Mouse (Mus musculus): ENCODE measurements around the gene Tmub1. TPM values are rescaled to one million over a fixed set of nuclear protein-coding genes. Genes with fewer than 3 reads are reported as not detected.

The Tmub1 gene
- polyA plus RNA-seq, 2 experiments, result 23.5 to 29.8 TPM

- no peak for DNase-seq (ENCODE audit: low spot score)
- ATAC-seq (ENCODE audit: low FRiP score, low read depth), result no peak
- Histone ChIP-seq H3K27ac (replicated peaks; ENCODE audit: low read depth, low read length) (no peak overlapping the region), H3K27me3 (ENCODE audit: control insufficient read depth, insufficient read depth, low read length) (no peaks in the 10 kb centered on the region), H3K4me2 (replicated peaks; ENCODE audit: low read depth, low read length, severe bottlenecking) (no peak overlapping the region), H3K4me1 (ENCODE audit: control insufficient read depth, insufficient read depth, low read length) (peaks cover 4% of the 10 kb centered on the region; the same call in 1 of the 2 replicates), H3K9me3 (ENCODE audit: control insufficient read depth, low read length) (no peaks in the 10 kb centered on the region), H3K4me3 (replicated peaks; ENCODE audit: low read length) (no peak overlapping the region), H3K9ac (ENCODE audit: low read depth, low read length, severe bottlenecking) (no peak overlapping the region), H3K36me3 (ENCODE audit: control insufficient read depth, insufficient read depth, low read length) (peaks cover 81% of the 10 kb centered on the region)
- 88% methylated on average over 5 of the region's 5 CpGs for WGBS
- TF ChIP-seq POLR2A (IDR thresholded peaks at IDR 0.05; ENCODE audit: borderline replicate concordance, extremely low read depth, insufficient read depth, insufficient read length), result no peak
Observed at GRCm38 (mm10) chr5:24486738-24487137, 39.1 kb upstream of the Tmub1 start.

DNA sequence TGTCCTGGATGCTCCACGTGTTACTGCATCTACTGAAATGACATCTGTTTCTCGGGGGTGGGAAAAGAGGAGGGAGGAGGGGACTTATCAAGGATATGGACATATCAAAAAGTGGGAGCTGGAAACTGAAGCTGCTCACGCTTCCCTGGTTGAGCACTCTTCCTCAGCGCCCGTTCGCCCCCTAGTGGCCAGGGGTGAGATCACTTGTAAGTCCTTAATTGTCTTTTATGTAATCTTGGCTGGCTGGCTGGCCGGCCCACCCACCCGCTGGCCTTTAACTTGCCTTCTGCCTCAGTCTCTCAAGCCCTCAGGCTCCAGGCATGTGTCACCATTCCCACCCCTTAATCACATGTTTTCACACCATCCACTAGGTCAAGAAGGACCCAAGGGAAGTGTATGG lies 38.4 kb upstream of the Tmub1 start:
- Histone ChIP-seq H3K27me3 (ENCODE audit: control insufficient read depth, insufficient read depth, low read length) (no peaks in the 10 kb centered on the region), H3K36me3 (ENCODE audit: control insufficient read depth, insufficient read depth, low read length) (peaks cover 80% of the 10 kb centered on the region), H3K4me3 (replicated peaks; ENCODE audit: low read length) (no peak overlapping the region), H3K4me1 (ENCODE audit: control insufficient read depth, insufficient read depth, low read length) (peaks cover 4% of the 10 kb centered on the region; the same call in 1 of the 2 replicates), H3K9ac (ENCODE audit: low read depth, low read length, severe bottlenecking) (no peak overlapping the region), H3K9me3 (ENCODE audit: control insufficient read depth, low read length) (no peaks in the 10 kb centered on the region), H3K27ac (replicated peaks; ENCODE audit: low read depth, low read length) (no peak overlapping the region), H3K4me2 (replicated peaks; ENCODE audit: low read depth, low read length, severe bottlenecking) (no peak overlapping the region)
- WGBS, result 3% methylated on average over 8 of the region's 8 CpGs
- no peak for TF ChIP-seq POLR2A (IDR thresholded peaks at IDR 0.05; ENCODE audit: borderline replicate concordance, extremely low read depth, insufficient read depth, insufficient read length)
- ATAC-seq (ENCODE audit: low FRiP score, low read depth) (no peak), DNase-seq (ENCODE audit: low spot score) (peak; percentile 78)

GRCm38 (mm10) chr5:24484963-24485362 lies 37.3 kb upstream of the Tmub1 start:
- peaks cover 80% of the 10 kb centered on the region for H3K36me3 ChIP-seq (ENCODE audit: control insufficient read depth, insufficient read depth, low read length)
- ATAC-seq (ENCODE audit: low FRiP score, low read depth) (no peak), DNase-seq (ENCODE audit: low spot score) (no peak)
- no peaks in the 10 kb centered on the region for H3K9me3 ChIP-seq (ENCODE audit: control insufficient read depth, low read length)
- H3K4me1 ChIP-seq (ENCODE audit: control insufficient read depth, insufficient read depth, low read length), result peaks cover 4% of the 10 kb centered on the region; the same call in 1 of the 2 replicates
- H3K9ac ChIP-seq (ENCODE audit: low read depth, low read length, severe bottlenecking), result peak overlapping the region; percentile 34; the same call in 1 of the 2 replicates
- 15% methylated on average over 22 of the region's 22 CpGs for WGBS
- TF ChIP-seq POLR2A (IDR thresholded peaks at IDR 0.05; ENCODE audit: borderline replicate concordance, extremely low read depth, insufficient read depth, insufficient read length), result no peak
- no peaks in the 10 kb centered on the region for H3K27me3 ChIP-seq (ENCODE audit: control insufficient read depth, insufficient read depth, low read length)
- peak overlapping the region; percentile 16 for H3K4me2 ChIP-seq (replicated peaks; ENCODE audit: low read depth, low read length, severe bottlenecking)
- no peak overlapping the region for H3K4me3 ChIP-seq (replicated peaks; ENCODE audit: low read length)
- no peak overlapping the region for H3K27ac ChIP-seq (replicated peaks; ENCODE audit: low read depth, low read length)

GRCm38 (mm10) chr5:24483326-24483725 lies 35.7 kb upstream of the Tmub1 start:
- peak; percentile 44; the same call in 1 of the 2 replicates for ATAC-seq (ENCODE audit: low FRiP score, low read depth)
- WGBS, result 25% methylated on average over 11 of the region's 11 CpGs
- no peak overlapping the region for H3K4me3 ChIP-seq (replicated peaks; ENCODE audit: low read length)
- H3K36me3 ChIP-seq (ENCODE audit: control insufficient read depth, insufficient read depth, low read length), result peaks cover 79% of the 10 kb centered on the region
- H3K4me2 ChIP-seq (replicated peaks; ENCODE audit: low read depth, low read length, severe bottlenecking), result no peak overlapping the region
- peaks cover 4% of the 10 kb centered on the region; the same call in 1 of the 2 replicates for H3K4me1 ChIP-seq (ENCODE audit: control insufficient read depth, insufficient read depth, low read length)
- no peak overlapping the region for H3K9ac ChIP-seq (ENCODE audit: low read depth, low read length, severe bottlenecking)
- no peak for TF ChIP-seq POLR2A (IDR thresholded peaks at IDR 0.05; ENCODE audit: borderline replicate concordance, extremely low read depth, insufficient read depth, insufficient read length)
- DNase-seq (ENCODE audit: low spot score), result peak; percentile 68
- no peaks in the 10 kb centered on the region for H3K9me3 ChIP-seq (ENCODE audit: control insufficient read depth, low read length)
- no peaks in the 10 kb centered on the region for H3K27me3 ChIP-seq (ENCODE audit: control insufficient read depth, insufficient read depth, low read length)
- no peak overlapping the region for H3K27ac ChIP-seq (replicated peaks; ENCODE audit: low read depth, low read length)

GRCm38 (mm10) chr5:24482247-24483079 lies 34.8 kb upstream of the Tmub1 start:
- Histone ChIP-seq H3K9ac (ENCODE audit: low read depth, low read length, severe bottlenecking) (no peak overlapping the region), H3K36me3 (ENCODE audit: control insufficient read depth, insufficient read depth, low read length) (peaks cover 79% of the 10 kb centered on the region), H3K4me1 (ENCODE audit: control insufficient read depth, insufficient read depth, low read length) (peaks cover 4% of the 10 kb centered on the region; the same call in 1 of the 2 replicates), H3K27ac (replicated peaks; ENCODE audit: low read depth, low read length) (no peak overlapping the region), H3K27me3 (ENCODE audit: control insufficient read depth, insufficient read depth, low read length) (no peaks in the 10 kb centered on the region), H3K4me3 (replicated peaks; ENCODE audit: low read length) (no peak overlapping the region), H3K4me2 (replicated peaks; ENCODE audit: low read depth, low read length, severe bottlenecking) (no peak overlapping the region), H3K9me3 (ENCODE audit: control insufficient read depth, low read length) (no peaks in the 10 kb centered on the region)
- ATAC-seq (ENCODE audit: low FRiP score, low read depth) (no peak), DNase-seq (ENCODE audit: low spot score) (no peak)
- WGBS, result 57% methylated on average over 25 of the region's 41 CpGs
- no peak for TF ChIP-seq POLR2A (IDR thresholded peaks at IDR 0.05; ENCODE audit: borderline replicate concordance, extremely low read depth, insufficient read depth, insufficient read length)

All from limb, embryonic 14.5 days (tissue).